Mouse (Mus musculus): ENCODE results near the gene Map1s.
"Not testable (repeated sequence)": the region's sequence is repeated elsewhere in the genome, so short reads cannot be mapped to it uniquely, and the experiment has no call there.

Map1s gene

GRCm38 (mm10) chr8:70878178-70878577 is 27.6 kb upstream of the Map1s start:
- no peak for DNase-seq (ENCODE audit: low spot score in 2 of 2)

- no peak for DNase-seq (ENCODE audit: low spot score in 2 of 2)
These were observed 26.2 kb upstream of the Map1s start for GRCm38 (mm10) chr8:70879500-70879899.

GRCm38 (mm10) chr8:70880126-70880525 is 25.6 kb upstream of the Map1s start:
- no peak for DNase-seq (ENCODE audit: low spot score in 2 of 2)

GRCm38 (mm10) chr8:70880546-70880945 is 25.2 kb upstream of the Map1s start:
- DNase-seq (ENCODE audit: low spot score in 2 of 2) = no peak

- no peak for DNase-seq (ENCODE audit: low spot score in 2 of 2)
These were observed 21.5 kb upstream of the Map1s start for GRCm38 (mm10) chr8:70884186-70884585.

- DNase-seq (ENCODE audit: low spot score in 2 of 2) = no peak
These were observed 21.0 kb upstream of the Map1s start for GRCm38 (mm10) chr8:70884683-70885082.

GRCm38 (mm10) chr8:70885612-70886011 is 20.1 kb upstream of the Map1s start:
- DNase-seq (ENCODE audit: low spot score in 2 of 2) = no peak

GRCm38 (mm10) chr8:70887669-70888068 is 18.1 kb upstream of the Map1s start:
- no peak for DNase-seq (ENCODE audit: low spot score in 2 of 2)

GRCm38 (mm10) chr8:70890656-70891055 is 15.1 kb upstream of the Map1s start:
- DNase-seq (ENCODE audit: low spot score in 2 of 2) = no peak

GRCm38 (mm10) chr8:70891356-70891755 is 14.4 kb upstream of the Map1s start:
- no peak for DNase-seq (ENCODE audit: low spot score in 2 of 2)

- DNase-seq (ENCODE audit: low spot score in 2 of 2) = no peak
These were observed 13.5 kb upstream of the Map1s start, which contains the start of gene Slc5a5 for GRCm38 (mm10) chr8:70892022-70892895. Gene Slc5a5, minus strand, starts transcription at chr8:70892757.

GRCm38 (mm10) chr8:70892896-70893655 is 12.7 kb upstream of the Map1s start:
- no peak for DNase-seq (ENCODE audit: low spot score in 2 of 2)

GRCm38 (mm10) chr8:70893656-70894384 is 11.9 kb upstream of the Map1s start:
- peak in 1 of 2 experiments; percentile 68 for DNase-seq (ENCODE audit: low spot score in 2 of 2)

- no peak for DNase-seq (ENCODE audit: low spot score in 2 of 2)
These were observed 11.4 kb upstream of the Map1s start for GRCm38 (mm10) chr8:70894385-70894720.

GRCm38 (mm10) chr8:70894771-70895545 is 10.8 kb upstream of the Map1s start:
- DNase-seq (ENCODE audit: low spot score in 2 of 2) = no peak

- DNase-seq (ENCODE audit: low spot score in 2 of 2) = not testable (repeated sequence)
These were observed 10.0 kb upstream of the Map1s start for GRCm38 (mm10) chr8:70895571-70896259.

- no peak for DNase-seq (ENCODE audit: low spot score in 2 of 2)
These were observed 9.3 kb upstream of the Map1s start for GRCm38 (mm10) chr8:70896316-70897020.

- peak; percentile 93 to 97 for DNase-seq (ENCODE audit: low spot score in 2 of 2)
These were observed 8.6 kb upstream of the Map1s start, which contains the start of gene Rpl18a for GRCm38 (mm10) chr8:70897021-70897680. Gene Rpl18a, minus strand, starts transcription at chr8:70897412.

GRCm38 (mm10) chr8:70897681-70898413 is 7.9 kb upstream of the Map1s start:
- DNase-seq (ENCODE audit: low spot score in 2 of 2) = peak; percentile 73 to 83
